ENCODE assay signal across 10 mouse cellular contexts in genomic region chr8:111825219-111825618, GRCm38 (mm10). TPM values are rescaled to one million over a fixed set of nuclear protein-coding genes. Genes with fewer than 3 reads are reported as not detected.
DNase-seq lines count a peak whose midpoint lies in the region; ATAC-seq and TF ChIP-seq lines count a peak whose summit lies in the region.
"Had no signal": no experiment of that assay in that cellular context is flagged by ENCODE, and none has a peak within 500 bp of the region (broad histone marks: within the 10 kb centered on the region; RNA-seq: fewer than 3 reads in every experiment).

No protein-coding gene starts in this region.

- peak; percentile 56 to 68 for DNase-seq in heart, postnatal 10 days
- no peak for DNase-seq in heart, embryonic 10.5 days (ENCODE audit: low spot score)
- DNase-seq in B cell, adult 2 months = peak; percentile 22 to 24
- DNase-seq in R1 (ENCODE audit: low read depth, low spot score) = peak; percentile 64
- peak; percentile 68 for DNase-seq in kidney, adult 2 months
- DNase-seq in stomach, postnatal 0 days (ENCODE audit: low spot score) = peak; percentile 34
- no peak for DNase-seq in right cerebral cortex, adult 2 months (ENCODE audit: low spot score in 2 of 2)
- no peak for DNase-seq in neural tube, embryonic 10.5 days (ENCODE audit: extremely low spot score, low spot score)

- no peaks in the 10 kb centered on the region for H3K27me3 ChIP-seq in heart, embryonic 10.5 days (ENCODE audit: insufficient read depth, poor library complexity, severe bottlenecking)
- no peaks in the 10 kb centered on the region for H3K27me3 ChIP-seq in kidney, adult 2 months (replicated peaks; ENCODE audit: control insufficient read depth, insufficient read depth, low read length)
- no peaks in the 10 kb centered on the region for H3K27me3 ChIP-seq in stomach, postnatal 0 days (ENCODE audit: control insufficient read depth, insufficient read depth, low read length)
- H3K27me3 ChIP-seq: embryonic facial prominence, embryonic 12.5 days; lung, embryonic 15.5 days had no signal

- ATAC-seq in stomach, postnatal 0 days (ENCODE audit: low FRiP score, low TSS enrichment) = no peak

- TF ChIP-seq POLR2A in kidney, adult 2 months (IDR thresholded peaks at IDR 0.05; ENCODE audit: low read depth, low read length) = no peak

- peaks cover 73% of the 10 kb centered on the region for H3K36me3 ChIP-seq in heart, embryonic 10.5 days
- H3K36me3 ChIP-seq in kidney, adult 2 months (ENCODE audit: control insufficient read depth, insufficient read depth, low read length) = peaks cover 1% of the 10 kb centered on the region
- H3K36me3 ChIP-seq in stomach, postnatal 0 days (ENCODE audit: control insufficient read depth, insufficient read depth, low read length) = peaks cover 5% of the 10 kb centered on the region; the same call in 1 of the 2 replicates

- H3K27ac ChIP-seq in heart, embryonic 10.5 days = no peak overlapping the region
- no peak overlapping the region for H3K27ac ChIP-seq in kidney, adult 2 months (ENCODE audit: insufficient read depth, low read depth, low read length)
- H3K27ac ChIP-seq in stomach, postnatal 0 days (replicated peaks) = 0 out of 2 replicates have a peak overlapping the region, but pooled peaks have one; percentile 24
- H3K27ac ChIP-seq: embryonic facial prominence, embryonic 12.5 days; lung, embryonic 15.5 days had no signal

- peak; percentile 87 for TF ChIP-seq CTCF in kidney, adult 2 months (conservative IDR thresholded peaks at IDR 0.05; ENCODE audit: insufficient read depth, insufficient read length, low read depth, low read length)
- TF ChIP-seq CTCF in stomach, postnatal 0 days (IDR thresholded peaks at IDR 0.05; ENCODE audit: low read depth) = peak; percentile 83

- no peaks in the 10 kb centered on the region for H3K9me3 ChIP-seq in heart, embryonic 10.5 days
- H3K9me3 ChIP-seq in stomach, postnatal 0 days (ENCODE audit: control insufficient read depth, low read length) = no peaks in the 10 kb centered on the region
- H3K9me3 ChIP-seq: embryonic facial prominence, embryonic 12.5 days; lung, embryonic 15.5 days had no signal

- 66% methylated on average over 6 of the region's 6 CpGs for whole genome bisulfite sequencing in heart, embryonic 10.5 days
- 41% methylated on average over 6 of the region's 6 CpGs for WGBS in kidney, adult 2 months
- WGBS in stomach, postnatal 0 days = 58% methylated on average over 6 of the region's 6 CpGs

- no peak for TF ChIP-seq EP300 in stomach, postnatal 0 days (optimal IDR thresholded peaks at IDR 0.05)

- intact Hi-C loops in heart, postnatal 10 days (cut with DNase I) = loop anchor here (2.0 to 10.0 kb wide), 2 partner anchors 146 to 290 kb away; partner anchors contain the start of gene Znrf1

- no peak overlapping the region for H3K9ac ChIP-seq in stomach, postnatal 0 days (ENCODE audit: low read length)
- H3K9ac ChIP-seq: embryonic facial prominence, embryonic 12.5 days; lung, embryonic 15.5 days had no signal

- H3K4me1 ChIP-seq in heart, embryonic 10.5 days = no peaks in the 10 kb centered on the region
- peaks cover 2% of the 10 kb centered on the region; the same call in 1 of the 2 replicates for H3K4me1 ChIP-seq in kidney, adult 2 months (ENCODE audit: control insufficient read depth, insufficient read depth, low read length)
- H3K4me1 ChIP-seq in stomach, postnatal 0 days (replicated peaks; ENCODE audit: control insufficient read depth, insufficient read depth) = no peaks in the 10 kb centered on the region
- H3K4me1 ChIP-seq: embryonic facial prominence, embryonic 12.5 days had no signal

- H3K4me2 ChIP-seq in stomach, postnatal 0 days (replicated peaks; ENCODE audit: low read depth) = no peak overlapping the region
- H3K4me2 ChIP-seq: embryonic facial prominence, embryonic 12.5 days; lung, embryonic 15.5 days had no signal

- no peak overlapping the region for H3K4me3 ChIP-seq in heart, embryonic 10.5 days
- H3K4me3 ChIP-seq in kidney, adult 2 months (ENCODE audit: insufficient read depth, low read depth, low read length) = no peak overlapping the region
- no peak overlapping the region for H3K4me3 ChIP-seq in stomach, postnatal 0 days (ENCODE audit: low read depth, low read length)
- H3K4me3 ChIP-seq: embryonic facial prominence, embryonic 12.5 days; lung, embryonic 15.5 days had no signal

RNA-seq across cellular contexts. Expression of gene Cfdp1, which starts 28.9 kb away (rescaled TPM):
- 10 to 100 TPM; 43.7 to 53.7 TPM for total RNA-seq in heart, postnatal 10 days (2021)
- polyA plus RNA-seq in heart, embryonic 10.5 days (2016; fragmentation: Nextera tagmentation; extraction: Ambion mirVana) = 155 and 217 TPM in 2 replicates
- 7.2 and 12.5 TPM in 2 replicates for polyA plus RNA-seq in kidney, adult 2 months (2012; rRNA removed)
- polyA plus RNA-seq in stomach, postnatal 0 days (2015; fragmentation: Nextera tagmentation; extraction: Ambion mirVana) = 98.6 and 101 TPM in 2 replicates

RNA-seq across cellular contexts. Expression of gene Tmem170, which starts 51.3 kb away (rescaled TPM):
- total RNA-seq in heart, postnatal 10 days (2021) = 1 to 10 TPM; 2.7 to 3.4 TPM
- polyA plus RNA-seq in heart, embryonic 10.5 days (2016; fragmentation: Nextera tagmentation; extraction: Ambion mirVana) = 5.1 and 7.4 TPM in 2 replicates
- 6.0 and 6.9 TPM in 2 replicates for polyA plus RNA-seq in kidney, adult 2 months (2012; rRNA removed)
- 9.9 and 10.1 TPM in 2 replicates for polyA plus RNA-seq in stomach, postnatal 0 days (2015; fragmentation: Nextera tagmentation; extraction: Ambion mirVana)

Comparison
In these comparisons a context has a peak if more than half of its experiments do, and no peak if none do; other contexts are left out.
1. DNase-seq: peak in heart, postnatal 10 days (2 of 2), B cell, adult 2 months (2 of 2), R1 (single experiment), kidney, adult 2 months (single experiment) and stomach, postnatal 0 days (single experiment); none in heart, embryonic 10.5 days (single experiment), right cerebral cortex, adult 2 months (0 of 2) and neural tube, embryonic 10.5 days (single experiment).